Mouse (Mus musculus) midbrain, embryonic 16.5 days (tissue): ENCODE data around the gene Cav1. TPM values are rescaled to one million over a fixed set of nuclear protein-coding genes. Genes with fewer than 3 reads are reported as not detected.

ENCODE experiments used
- ATAC-seq: fragments of 200-750 bp; cut with Nextera tagmentation; 2 replicates; pipeline ENCODE4 v1.8.0; 2017; ENCODE audit warnings: moderate TSS enrichment
- H3K27ac ChIP-seq: fragments of 300-500 bp; sonication (generic); 2 replicates; pipeline ENCODE4 v1.5.1; 2014; ENCODE audit warnings: mild to moderate bottlenecking, low read length, mixed read lengths
- H3K27me3 ChIP-seq: fragments of 300-500 bp; sonication (generic); 2 replicates; pipeline ENCODE4 v1.6.1; 2014; ENCODE audit warnings: low read depth, low read length, mixed read lengths; ENCODE audit not compliant: control insufficient read depth, insufficient read depth
- H3K36me3 ChIP-seq: fragments of 300-500 bp; sonication (generic); 2 replicates; pipeline ENCODE4 v1.6.1; 2014; ENCODE audit warnings: mild to moderate bottlenecking, low read length, moderate library complexity, mixed read lengths; ENCODE audit not compliant: control insufficient read depth, insufficient read depth
- H3K4me1 ChIP-seq: fragments of 300-500 bp; sonication (generic); 2 replicates; pipeline ENCODE4 v1.6.1; 2014; ENCODE audit warnings: mild to moderate bottlenecking, low read length, mixed read lengths; ENCODE audit not compliant: control insufficient read depth, insufficient read depth
- H3K4me2 ChIP-seq: fragments of 300-500 bp; sonication (generic); 2 replicates; pipeline ENCODE4 v1.6.1; 2014; ENCODE audit warnings: mild to moderate bottlenecking, low read length, mixed read lengths
- H3K4me3 ChIP-seq: fragments of 300-500 bp; sonication (generic); 2 replicates; pipeline ENCODE4 v1.5.1; 2014; ENCODE audit warnings: low read depth, mild to moderate bottlenecking, low read length, moderate library complexity, mixed read lengths
- H3K9ac ChIP-seq: fragments of 300-500 bp; sonication (generic); 2 replicates; pipeline ENCODE4 v1.6.1; 2014; ENCODE audit warnings: low read depth, low read length, mixed read lengths
- H3K9me3 ChIP-seq: fragments of 300-500 bp; sonication (generic); replicated peaks from 2 replicates; pipeline ENCODE4 v1.6.1; 2014; ENCODE audit warnings: mild to moderate bottlenecking, low read length, mixed read lengths; ENCODE audit not compliant: control insufficient read depth, poor library complexity, severe bottlenecking
- WGBS: fragments of 180-500 bp; shearing (Covaris S2); extraction: QIAGEN DNeasy Blood & Tissue Kit; methylation state at CpG from one replicate; pipeline ENCODE4 v1.1.7; 2014; 5-methylcytosine and 5-hydroxymethylcytosine counted together
- polyA plus RNA-seq: library from polyadenylated mRNA; unstranded; fragments of >200 nt; fragmentation: Nextera tagmentation; extraction: Ambion mirVana; gene quantifications from 2 replicates; pipeline ENCODE4 v1.2.1, GENCODE M21; 2015

Gene Cav1
- polyA plus RNA-seq, 1 experiment from 2014 or later, result 33.9 TPM

DNA sequence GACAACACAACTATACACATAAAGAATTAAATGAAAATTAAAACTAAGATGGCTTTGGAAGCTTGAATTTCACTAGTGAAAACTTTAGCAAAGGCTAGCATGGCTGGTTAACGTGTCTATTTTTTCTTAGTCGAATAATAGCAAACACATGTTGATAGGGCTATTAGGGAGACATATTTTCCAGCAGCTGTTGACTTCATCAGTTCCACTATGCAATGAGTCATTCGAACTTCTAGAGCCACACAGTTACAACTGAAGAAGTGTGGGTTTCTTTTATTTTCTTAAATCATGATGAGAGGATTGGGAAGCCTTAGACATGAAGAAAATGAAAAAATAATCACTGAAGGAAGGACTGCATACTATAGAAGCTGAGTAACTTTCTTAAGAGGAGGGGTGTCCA lies 41.9 kb downstream of the Cav1 start:
- ATAC-seq, result no peak
- H3K27me3 ChIP-seq, result no peaks in the 10 kb centered on the region
- no peaks in the 10 kb centered on the region for H3K9me3 ChIP-seq
- WGBS, result 83% methylated on average over 3 of the region's 3 CpGs
- no peaks in the 10 kb centered on the region for H3K36me3 ChIP-seq
- H3K4me3 ChIP-seq, result no peak overlapping the region
- H3K4me2 ChIP-seq, result no peak overlapping the region
- no peak overlapping the region for H3K9ac ChIP-seq
- no peaks in the 10 kb centered on the region for H3K4me1 ChIP-seq
- no peak overlapping the region for H3K27ac ChIP-seq

DNA sequence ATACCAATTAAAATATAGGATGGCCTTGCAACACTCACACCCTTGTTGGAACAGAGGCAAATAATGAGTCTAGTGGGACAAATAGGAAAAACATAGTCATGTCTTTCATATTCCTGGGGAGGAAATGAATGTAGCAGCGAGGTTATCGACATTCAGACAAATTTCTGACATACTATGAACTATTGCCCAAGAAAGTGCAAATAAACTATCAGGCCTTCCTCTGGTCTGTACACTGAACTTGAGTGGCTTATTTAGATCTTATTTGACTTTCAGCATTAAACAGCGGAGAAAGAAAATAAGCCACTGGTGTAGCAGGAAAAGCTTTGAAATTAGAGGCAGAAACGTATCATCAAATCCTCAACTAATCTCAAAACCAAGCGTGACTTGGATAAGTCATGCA lies 44.7 kb downstream of the Cav1 start:
- Histone ChIP-seq H3K4me2 (no peak overlapping the region), H3K9ac (no peak overlapping the region), H3K27ac (no peak overlapping the region), H3K9me3 (no peaks in the 10 kb centered on the region), H3K4me3 (no peak overlapping the region), H3K4me1 (no peaks in the 10 kb centered on the region), H3K36me3 (no peaks in the 10 kb centered on the region), H3K27me3 (no peaks in the 10 kb centered on the region)
- WGBS, result 87% methylated on average over 5 of the region's 5 CpGs
- no peak for ATAC-seq

DNA sequence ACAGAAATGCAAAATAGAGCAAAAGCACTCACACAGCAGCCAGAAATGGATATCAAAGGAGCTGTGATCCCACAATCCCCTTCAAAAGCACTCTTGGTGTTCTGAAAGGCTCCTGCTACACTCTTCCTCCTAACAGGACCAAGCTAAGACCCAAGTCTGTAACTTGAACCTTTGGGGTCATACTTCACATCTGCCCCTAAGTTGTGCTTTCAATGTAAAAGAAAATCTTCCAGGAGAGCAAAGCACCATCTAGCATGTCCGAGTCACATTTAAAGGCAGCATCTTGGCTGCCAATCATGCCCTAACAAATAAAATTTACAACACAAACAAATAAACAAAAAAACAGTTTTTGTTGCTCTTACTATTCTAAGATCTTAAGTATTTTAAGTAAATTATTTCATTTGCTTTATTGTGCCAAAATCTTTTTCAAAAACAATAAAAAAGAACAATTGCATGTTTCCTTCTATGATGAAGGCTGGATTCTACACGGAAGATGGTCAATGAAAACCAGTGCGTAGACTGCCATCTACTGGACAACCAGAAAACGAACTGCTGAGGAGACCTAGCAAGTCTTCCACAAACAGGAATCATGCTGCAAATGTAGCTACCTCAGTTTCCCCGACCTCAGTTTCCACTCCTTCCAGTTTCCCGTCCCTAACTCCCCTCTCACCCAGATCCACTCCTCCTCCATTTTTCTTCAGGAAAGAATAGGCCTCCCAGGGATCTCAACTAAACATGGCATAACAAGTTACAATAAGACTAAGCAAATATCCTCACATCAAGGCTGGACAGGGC lies 53.0 kb downstream of the Cav1 start:
- 19% methylated on average over 6 of the region's 6 CpGs for WGBS
- no peak for ATAC-seq

DNA sequence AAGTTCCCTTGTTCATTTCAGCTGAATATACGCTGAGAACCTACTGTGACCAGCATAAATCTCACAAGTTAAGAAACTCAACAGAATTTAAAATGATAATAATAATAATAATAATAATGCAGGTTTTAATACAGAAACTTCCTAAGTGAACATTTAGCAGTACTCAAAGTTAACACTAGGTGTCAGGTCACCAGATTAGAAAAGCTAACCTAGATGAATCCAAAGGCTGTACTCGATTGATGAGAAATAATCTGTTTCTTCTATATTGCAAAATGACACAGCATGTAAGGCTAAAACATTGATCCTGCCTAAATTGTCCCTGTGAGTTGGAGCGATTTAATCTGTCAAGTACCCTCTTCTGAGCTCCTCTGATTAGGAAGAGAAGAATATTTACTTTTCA lies 56.6 kb downstream of the Cav1 start:
- H3K4me2 ChIP-seq, result no peak overlapping the region
- no peaks in the 10 kb centered on the region for H3K27me3 ChIP-seq
- H3K4me1 ChIP-seq, result no peaks in the 10 kb centered on the region
- H3K36me3 ChIP-seq, result no peaks in the 10 kb centered on the region
- H3K27ac ChIP-seq, result no peak overlapping the region
- H3K9ac ChIP-seq, result no peak overlapping the region
- WGBS, result 40% methylated on average over 3 of the region's 3 CpGs
- no peak for ATAC-seq
- H3K4me3 ChIP-seq, result no peak overlapping the region
- no peaks in the 10 kb centered on the region for H3K9me3 ChIP-seq

More for the DNA sequence above, 53.0 kb downstream of the Cav1 start:
- no peak overlapping the region for H3K27ac ChIP-seq
- no peaks in the 10 kb centered on the region for H3K9me3 ChIP-seq
- no peaks in the 10 kb centered on the region for H3K27me3 ChIP-seq
- H3K9ac ChIP-seq, result no peak overlapping the region
- H3K36me3 ChIP-seq, result no peaks in the 10 kb centered on the region
- no peak overlapping the region for H3K4me2 ChIP-seq
- no peak overlapping the region for H3K4me3 ChIP-seq
- no peaks in the 10 kb centered on the region for H3K4me1 ChIP-seq

DNA sequence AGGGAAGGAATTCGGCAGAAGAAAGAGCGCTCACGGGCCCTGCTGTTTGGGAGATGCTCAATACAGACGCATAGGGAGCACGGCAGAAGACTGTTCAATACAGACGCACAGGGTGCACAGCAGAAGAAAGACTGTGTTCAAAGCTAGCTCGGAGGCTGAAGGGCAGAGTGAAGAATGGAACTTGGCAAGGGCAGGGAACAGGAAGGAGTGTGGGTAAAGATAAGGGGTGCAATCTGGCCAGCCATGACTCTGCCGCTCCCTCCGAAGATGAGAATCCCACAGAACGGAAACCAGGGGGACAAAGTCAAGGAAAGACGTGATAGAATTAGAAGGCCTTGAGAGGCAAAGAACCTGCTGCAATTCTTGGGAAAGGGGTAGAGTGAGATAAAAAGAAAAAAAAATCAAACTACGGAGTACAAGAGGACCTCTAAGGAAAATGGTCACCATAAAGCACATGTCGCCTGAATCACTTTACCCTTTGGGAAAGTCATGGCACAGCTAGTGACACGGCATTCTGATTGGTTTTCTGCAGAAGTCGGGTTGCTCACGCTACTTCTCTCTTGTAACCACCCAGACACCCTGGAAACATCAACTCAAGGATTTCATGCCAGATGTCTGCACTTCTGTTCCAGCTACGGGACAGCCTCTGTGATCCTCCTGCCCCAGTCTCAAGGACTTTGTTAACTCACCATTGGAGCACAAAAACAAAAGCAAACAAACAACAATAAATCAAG lies 57.5 kb downstream of the Cav1 start:
- Histone ChIP-seq H3K9ac (no peak overlapping the region), H3K27ac (no peak overlapping the region), H3K27me3 (no peaks in the 10 kb centered on the region), H3K4me3 (no peak overlapping the region), H3K9me3 (no peaks in the 10 kb centered on the region), H3K4me2 (no peak overlapping the region), H3K36me3 (no peaks in the 10 kb centered on the region), H3K4me1 (no peaks in the 10 kb centered on the region)
- WGBS, result 75% methylated on average over 17 of the region's 17 CpGs
- no peak for ATAC-seq

DNA sequence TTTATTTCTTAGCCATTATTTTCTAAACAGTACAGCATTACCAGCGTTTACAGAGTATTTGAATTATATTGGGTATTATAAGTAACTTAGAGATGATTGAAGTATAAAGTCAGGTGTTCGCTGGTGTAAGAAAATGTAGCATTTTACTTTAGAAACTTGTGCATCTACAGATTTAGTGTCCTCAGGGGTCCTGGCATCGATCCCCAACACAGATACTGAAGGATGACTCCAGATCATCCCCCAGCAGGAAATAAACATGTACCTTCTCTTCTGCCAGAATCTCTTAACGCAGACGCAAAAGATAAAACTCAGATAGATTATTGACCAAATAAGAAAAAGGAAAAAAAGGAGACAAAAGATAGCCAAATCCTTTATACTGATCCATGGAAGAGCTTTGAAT lies 68.2 kb downstream of the Cav1 start:
- no peaks in the 10 kb centered on the region for H3K4me1 ChIP-seq
- H3K4me2 ChIP-seq, result no peak overlapping the region
- no peaks in the 10 kb centered on the region for H3K36me3 ChIP-seq
- no peaks in the 10 kb centered on the region for H3K9me3 ChIP-seq
- 88% methylated on average over 5 of the region's 5 CpGs for WGBS
- no peaks in the 10 kb centered on the region for H3K27me3 ChIP-seq
- H3K9ac ChIP-seq, result no peak overlapping the region
- no peak overlapping the region for H3K27ac ChIP-seq
- no peak for ATAC-seq
- no peak overlapping the region for H3K4me3 ChIP-seq

DNA sequence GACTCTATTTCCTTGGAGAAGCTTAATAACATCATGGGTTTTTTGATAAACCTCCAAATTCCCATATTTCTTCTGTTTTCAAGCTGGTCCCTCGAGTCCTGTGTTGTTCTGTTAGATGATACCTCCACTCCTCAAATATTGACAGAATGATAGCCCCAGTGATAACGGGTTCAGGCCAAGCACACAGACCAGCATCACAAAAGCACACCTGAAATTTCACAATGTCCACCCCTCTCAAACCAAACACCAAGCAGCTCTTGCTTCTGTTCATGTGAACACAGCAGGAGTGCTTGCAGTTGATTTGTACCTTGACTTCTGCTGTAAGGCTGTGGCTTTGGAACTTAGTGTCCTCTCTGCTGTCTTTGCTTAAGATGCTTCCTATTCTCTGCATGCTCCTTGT lies 71.2 kb downstream of the Cav1 start:
- Histone ChIP-seq H3K27ac (no peak overlapping the region), H3K9ac (no peak overlapping the region), H3K4me2 (no peak overlapping the region), H3K36me3 (no peaks in the 10 kb centered on the region), H3K4me3 (no peak overlapping the region), H3K4me1 (no peaks in the 10 kb centered on the region), H3K27me3 (no peaks in the 10 kb centered on the region), H3K9me3 (no peaks in the 10 kb centered on the region)
- no peak for ATAC-seq
- WGBS, result 85% methylated on average over 2 of the region's 2 CpGs

DNA sequence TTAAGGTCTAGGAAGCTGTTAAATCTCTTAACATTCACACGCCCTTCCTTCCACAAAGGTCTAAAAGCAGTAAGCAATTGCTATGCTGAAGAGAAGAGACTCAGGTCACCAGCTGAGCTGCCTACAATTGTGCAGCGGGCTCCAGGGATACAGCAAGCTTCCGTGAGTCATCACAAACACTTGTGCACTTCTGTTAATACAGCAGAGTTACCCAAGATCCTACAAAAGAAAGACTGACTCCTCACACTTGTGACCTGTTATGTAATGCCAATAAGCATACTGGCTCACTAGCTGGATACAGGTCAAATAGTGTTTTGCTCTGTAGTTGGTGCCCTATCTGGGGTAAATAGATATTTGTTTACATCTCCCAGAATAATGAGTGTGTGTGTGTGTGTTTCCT lies 74.0 kb downstream of the Cav1 start:
- H3K4me2 ChIP-seq, result no peak overlapping the region
- no peaks in the 10 kb centered on the region for H3K4me1 ChIP-seq
- no peak overlapping the region for H3K4me3 ChIP-seq
- no peaks in the 10 kb centered on the region for H3K36me3 ChIP-seq
- H3K27me3 ChIP-seq, result no peaks in the 10 kb centered on the region
- H3K9ac ChIP-seq, result no peak overlapping the region
- ATAC-seq, result no peak
- 82% methylated on average over 3 of the region's 3 CpGs for WGBS
- no peak overlapping the region for H3K27ac ChIP-seq
- H3K9me3 ChIP-seq, result no peaks in the 10 kb centered on the region

DNA sequence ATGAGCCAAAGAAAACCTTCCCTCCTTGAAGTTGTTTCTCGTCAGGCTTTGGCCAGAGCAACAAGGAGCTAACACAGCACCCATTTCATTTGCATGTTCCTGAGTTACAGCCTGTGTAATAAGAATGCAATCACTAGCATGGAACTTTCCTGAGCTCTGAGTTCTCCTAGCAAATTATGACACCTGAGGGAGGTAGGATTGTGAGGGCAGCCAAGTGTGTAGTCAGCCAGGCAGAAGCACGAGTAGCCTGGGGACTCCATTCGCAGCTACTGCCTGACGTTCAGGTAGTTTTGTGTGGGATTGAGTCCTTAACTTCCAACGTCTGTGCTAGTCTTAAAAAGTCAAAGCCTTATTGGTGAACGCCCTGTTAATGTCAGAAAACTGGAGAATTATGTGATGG lies 75.6 kb downstream of the Cav1 start:
- Histone ChIP-seq H3K27ac (no peak overlapping the region), H3K36me3 (no peaks in the 10 kb centered on the region), H3K4me3 (no peak overlapping the region), H3K4me2 (no peak overlapping the region), H3K4me1 (no peaks in the 10 kb centered on the region), H3K9me3 (no peaks in the 10 kb centered on the region), H3K27me3 (no peaks in the 10 kb centered on the region), H3K9ac (no peak overlapping the region)
- WGBS, result 87% methylated on average over 6 of the region's 6 CpGs
- no peak for ATAC-seq
